In the genomic region with DNA sequence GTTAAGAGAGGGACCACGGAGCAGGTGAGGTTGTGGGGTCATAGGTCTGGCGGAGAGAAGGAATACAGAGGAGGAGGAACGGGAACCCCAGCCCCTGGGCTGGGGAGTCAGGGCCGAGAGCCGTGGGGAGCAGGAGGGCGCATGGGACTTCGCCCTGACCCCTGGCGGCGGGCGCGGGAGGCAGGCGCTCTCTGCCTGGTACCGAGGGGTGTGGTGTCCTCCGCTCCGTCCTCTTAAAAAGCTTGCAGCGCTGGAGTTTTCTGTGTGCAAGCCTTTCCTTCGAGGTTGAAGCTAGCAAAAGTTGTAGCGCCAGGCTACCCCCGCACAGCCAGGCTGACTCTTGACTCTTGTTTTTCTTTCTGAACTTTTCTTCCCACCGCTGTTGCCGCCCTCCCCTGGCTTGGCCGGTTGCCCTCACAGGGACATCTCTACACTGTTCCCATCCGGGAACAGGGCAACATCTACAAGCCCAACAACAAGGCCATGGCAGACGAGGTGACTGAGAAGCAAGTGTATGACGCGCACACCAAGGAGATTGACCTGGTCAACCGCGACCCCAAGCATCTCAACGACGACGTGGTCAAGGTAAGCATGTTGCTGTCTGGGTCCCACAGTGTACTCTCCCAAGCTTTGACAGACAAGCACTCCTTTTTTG, we compare ENCODE assay signal across 9 mouse cellular contexts. TPM values are rescaled to one million over a fixed set of nuclear protein-coding genes. Genes with fewer than 3 reads are reported as not detected.
DNase-seq lines count a peak whose midpoint lies in the region; ATAC-seq and TF ChIP-seq lines count a peak whose summit lies in the region.
"Had no signal": no experiment of that assay in that cellular context is flagged by ENCODE, and none has a peak within 500 bp of the region (broad histone marks: within the 10 kb centered on the region; RNA-seq: fewer than 3 reads in every experiment).

No protein-coding gene starts in this region.

- peak overlapping the region; percentile 56 for H3K4me3 ChIP-seq in embryonic facial prominence, embryonic 14.5 days (ENCODE audit: low read depth, low read length)
- peak overlapping the region; percentile 41 for H3K4me3 ChIP-seq in kidney, adult 2 months (ENCODE audit: insufficient read depth, low read depth, low read length)
- H3K4me3 ChIP-seq in liver, embryonic 12.5 days: peak overlapping the region; percentile 44
- H3K4me3 ChIP-seq in stomach, embryonic 15.5 days (replicated peaks): peak overlapping the region; percentile 56

- TF ChIP-seq CTCF in kidney, adult 2 months (conservative IDR thresholded peaks at IDR 0.05; ENCODE audit: insufficient read depth, insufficient read length, low read depth, low read length): peak; percentile 65

- peak overlapping the region; percentile 66 for H3K9ac ChIP-seq in embryonic facial prominence, embryonic 14.5 days (ENCODE audit: low read depth, low read length)
- no peak overlapping the region for H3K9ac ChIP-seq in liver, embryonic 12.5 days
- peak overlapping the region; percentile 25; the same call in 1 of the 2 replicates for H3K9ac ChIP-seq in stomach, embryonic 15.5 days

- peak; percentile 87 for ATAC-seq in embryonic facial prominence, embryonic 14.5 days (ENCODE audit: low read depth)
- ATAC-seq in liver, embryonic 12.5 days: peak; percentile 64
- peak; percentile 81 for ATAC-seq in stomach, embryonic 15.5 days (ENCODE audit: insufficient read depth, low FRiP score, low read depth)

- H3K27me3 ChIP-seq in embryonic facial prominence, embryonic 14.5 days (replicated peaks; ENCODE audit: control insufficient read depth, insufficient read depth, low read length): peaks cover 17% of the 10 kb centered on the region
- no peaks in the 10 kb centered on the region for H3K27me3 ChIP-seq in kidney, adult 2 months (replicated peaks; ENCODE audit: control insufficient read depth, insufficient read depth, low read length)
- peaks cover 42% of the 10 kb centered on the region for H3K27me3 ChIP-seq in liver, embryonic 12.5 days (replicated peaks)
- 0 out of 2 replicates have a peak, but pooled peaks cover 5% of the 10 kb centered on the region for H3K27me3 ChIP-seq in stomach, embryonic 15.5 days (replicated peaks)
- H3K27me3 ChIP-seq: CH12.LX had no signal

- peak; percentile 37 to 38 for DNase-seq in left cerebral cortex, adult 18-20 months (ENCODE audit: low spot score in 2 of 2)
- DNase-seq in left cerebral cortex, adult 11 months (ENCODE audit: low spot score): no peak
- peak; percentile 59 for DNase-seq in embryonic facial prominence, embryonic 14.5 days (ENCODE audit: low spot score)
- peak; percentile 69 to 72 for DNase-seq in heart, adult 9 months (ENCODE audit: low spot score in 2 of 2)
- DNase-seq in kidney, adult 2 months: peak; percentile 76
- peak; percentile 10 to 34 for DNase-seq in monocyte, adult 2 months (ENCODE audit: low read depth in 1 of 2, low spot score in 2 of 2)

- H3K4me1 ChIP-seq in embryonic facial prominence, embryonic 14.5 days (ENCODE audit: control insufficient read depth, insufficient read depth, low read length): peaks cover 14% of the 10 kb centered on the region
- 0 out of 2 replicates have a peak, but pooled peaks cover 5% of the 10 kb centered on the region for H3K4me1 ChIP-seq in kidney, adult 2 months (ENCODE audit: control insufficient read depth, insufficient read depth, low read length)
- 0 out of 2 replicates have a peak, but pooled peaks cover 7% of the 10 kb centered on the region for H3K4me1 ChIP-seq in liver, embryonic 12.5 days
- H3K4me1 ChIP-seq in stomach, embryonic 15.5 days: peaks cover 9% of the 10 kb centered on the region

- no peak for TF ChIP-seq POLR2A in kidney, adult 2 months (IDR thresholded peaks at IDR 0.05; ENCODE audit: low read depth, low read length)

- no peaks in the 10 kb centered on the region for H3K36me3 ChIP-seq in embryonic facial prominence, embryonic 14.5 days (ENCODE audit: control insufficient read depth, insufficient read depth, low read length)
- no peaks in the 10 kb centered on the region for H3K36me3 ChIP-seq in kidney, adult 2 months (ENCODE audit: control insufficient read depth, insufficient read depth, low read length)
- no peaks in the 10 kb centered on the region for H3K36me3 ChIP-seq in liver, embryonic 12.5 days
- no peaks in the 10 kb centered on the region for H3K36me3 ChIP-seq in stomach, embryonic 15.5 days

- no peak overlapping the region for H3K27ac ChIP-seq in embryonic facial prominence, embryonic 14.5 days (replicated peaks; ENCODE audit: low read depth, low read length)
- H3K27ac ChIP-seq in kidney, adult 2 months (ENCODE audit: insufficient read depth, low read depth, low read length): peak overlapping the region; percentile 84
- H3K27ac ChIP-seq in liver, embryonic 12.5 days: no peak overlapping the region
- peak overlapping the region; percentile 93; the same call in 1 of the 2 replicates for H3K27ac ChIP-seq in stomach, embryonic 15.5 days

- no peaks in the 10 kb centered on the region for H3K9me3 ChIP-seq in embryonic facial prominence, embryonic 14.5 days (ENCODE audit: control insufficient read depth, low read length)
- no peaks in the 10 kb centered on the region for H3K9me3 ChIP-seq in liver, embryonic 12.5 days (replicated peaks)
- no peaks in the 10 kb centered on the region for H3K9me3 ChIP-seq in stomach, embryonic 15.5 days

- H3K4me2 ChIP-seq in embryonic facial prominence, embryonic 14.5 days (ENCODE audit: low read depth, low read length): peak overlapping the region; percentile 97
- H3K4me2 ChIP-seq in liver, embryonic 12.5 days: peak overlapping the region; percentile 66
- H3K4me2 ChIP-seq in stomach, embryonic 15.5 days: peak overlapping the region; percentile 92

- WGBS in embryonic facial prominence, embryonic 14.5 days: 3% methylated on average over 20 of the region's 31 CpGs
- WGBS in kidney, adult 2 months: 7% methylated on average over 31 of the region's 31 CpGs
- WGBS in liver, embryonic 12.5 days (ENCODE audit: insufficient replicate concordance): 3% methylated on average over 30 of the region's 31 CpGs
- 5% methylated on average over 30 of the region's 31 CpGs for WGBS in stomach, embryonic 15.5 days

RNA-seq across cellular contexts. Expression of gene Cav1, which starts 1.5 kb away (rescaled TPM):
- 10 to 100 TPM; 17.4 to 19.3 TPM for total RNA-seq in left cerebral cortex, adult 18-20 months (2021)
- 195 and 238 TPM in 2 replicates for polyA plus RNA-seq in embryonic facial prominence, embryonic 14.5 days (2014; fragmentation: Nextera tagmentation; extraction: Ambion mirVana)
- polyA plus RNA-seq in kidney, adult 2 months (2012; rRNA removed): 149 and 197 TPM in 2 replicates
- 4.1 and 4.5 TPM in 2 replicates for polyA plus RNA-seq in liver, embryonic 12.5 days (2016; fragmentation: Nextera tagmentation; extraction: Ambion mirVana)
- polyA plus RNA-seq in stomach, embryonic 15.5 days (2015; fragmentation: Nextera tagmentation; extraction: Ambion mirVana): 304 and 345 TPM in 2 replicates
- total RNA-seq: CH12.LX had no signal

RNA-seq across cellular contexts. Expression of gene Cav2, which starts 26.6 kb away (rescaled TPM):
- 10 to 100 TPM; 32.2 to 36.7 TPM for total RNA-seq in left cerebral cortex, adult 18-20 months (2021)
- polyA plus RNA-seq in embryonic facial prominence, embryonic 14.5 days (2014; fragmentation: Nextera tagmentation; extraction: Ambion mirVana): 30.4 and 40.5 TPM in 2 replicates
- 44.0 and 50.3 TPM in 2 replicates for polyA plus RNA-seq in kidney, adult 2 months (2012; rRNA removed)
- polyA plus RNA-seq in liver, embryonic 12.5 days (2016; fragmentation: Nextera tagmentation; extraction: Ambion mirVana): 3.2 TPM in 2 replicates
- polyA plus RNA-seq in stomach, embryonic 15.5 days (2015; fragmentation: Nextera tagmentation; extraction: Ambion mirVana): 43.4 and 52.2 TPM in 2 replicates

Comparison
In these comparisons a context has a peak if more than half of its experiments do, and no peak if none do; other contexts are left out.
1. H3K27ac ChIP-seq: peak in kidney, adult 2 months (single experiment) and stomach, embryonic 15.5 days (single experiment); none in embryonic facial prominence, embryonic 14.5 days (single experiment) and liver, embryonic 12.5 days (single experiment).
2. RNA of gene Cav1, which starts 1.5 kb away (polyA plus RNA-seq): 304 to 345 TPM in stomach, embryonic 15.5 days, 195 to 238 TPM in embryonic facial prominence, embryonic 14.5 days and 149 to 197 TPM in kidney, adult 2 months; 4.1 to 4.5 TPM in liver, embryonic 12.5 days; every median in the first group is over 10 times any median in the second.
3. Peak in every context shown above with its lines, with median percentiles within 50 percentile points of each other: ATAC-seq, H3K4me2 ChIP-seq and H3K4me3 ChIP-seq.